Mouse (Mus musculus) embryonic facial prominence, embryonic 14.5 days (tissue): ENCODE measurements at regions not wholly inside any gene's neighbourhood (a gene's known extent, or its start where the extent isn't known, plus 50 kb on each side); places are given as distances from the start of the nearest gene placed in this dataset.
A peak's percentile ranks its signal among the peaks of the same experiment; 100 is the strongest.

Experiments used
- ATAC-seq: fragments of 200-750 bp; cut with Nextera tagmentation; 2 replicates; pipeline ENCODE4 v1.8.0; 2017; ENCODE audit warnings: low read depth, moderate number of reproducible peaks, moderate TSS enrichment
- DNase-seq: peaks from one replicate; pipeline ENCODE4 v3.0.0-alpha.2; 2015; ENCODE audit warnings: low spot score
- H3K27ac ChIP-seq: fragments of 300-500 bp; sonication (generic); replicated peaks from 2 replicates; pipeline ENCODE4 v1.5.1; 2014; ENCODE audit warnings: low read depth, mild to moderate bottlenecking, low read length, moderate library complexity
- H3K27me3 ChIP-seq: fragments of 300-500 bp; sonication (generic); replicated peaks from 2 replicates; pipeline ENCODE4 v1.6.1; 2014; ENCODE audit warnings: low read length; ENCODE audit not compliant: control insufficient read depth, insufficient read depth
- H3K36me3 ChIP-seq: fragments of 300-500 bp; sonication (generic); 2 replicates; pipeline ENCODE4 v1.6.1; 2014; ENCODE audit warnings: low read length, mixed read lengths; ENCODE audit not compliant: control insufficient read depth, insufficient read depth
- H3K4me1 ChIP-seq: fragments of 300-500 bp; sonication (generic); 2 replicates; pipeline ENCODE4 v1.6.1; 2014; ENCODE audit warnings: antibody characterized with exemption, low read length; ENCODE audit not compliant: control insufficient read depth, insufficient read depth
- H3K4me2 ChIP-seq: fragments of 300-500 bp; sonication (generic); 2 replicates; pipeline ENCODE4 v1.6.1; 2014; ENCODE audit warnings: low read depth, mild to moderate bottlenecking, low read length, moderate library complexity, mixed read lengths
- H3K4me3 ChIP-seq: fragments of 300-500 bp; sonication (generic); 2 replicates; pipeline ENCODE4 v1.5.1; 2014; ENCODE audit warnings: low read depth, mild to moderate bottlenecking, low read length
- H3K9ac ChIP-seq: fragments of 300-500 bp; sonication (generic); 2 replicates; pipeline ENCODE4 v1.6.1; 2014; ENCODE audit warnings: low read depth, mild to moderate bottlenecking, low read length, moderate library complexity, mixed read lengths
- H3K9me3 ChIP-seq: fragments of 300-500 bp; sonication (generic); 2 replicates; pipeline ENCODE4 v1.6.1; 2016; ENCODE audit warnings: low read length; ENCODE audit not compliant: control insufficient read depth
- WGBS: fragments of 180-500 bp; shearing (Covaris S2); extraction: QIAGEN DNeasy Blood & Tissue Kit; methylation state at CpG from one replicate; pipeline ENCODE4 v1.1.7; 2014; 5-methylcytosine and 5-hydroxymethylcytosine counted together

DNA sequence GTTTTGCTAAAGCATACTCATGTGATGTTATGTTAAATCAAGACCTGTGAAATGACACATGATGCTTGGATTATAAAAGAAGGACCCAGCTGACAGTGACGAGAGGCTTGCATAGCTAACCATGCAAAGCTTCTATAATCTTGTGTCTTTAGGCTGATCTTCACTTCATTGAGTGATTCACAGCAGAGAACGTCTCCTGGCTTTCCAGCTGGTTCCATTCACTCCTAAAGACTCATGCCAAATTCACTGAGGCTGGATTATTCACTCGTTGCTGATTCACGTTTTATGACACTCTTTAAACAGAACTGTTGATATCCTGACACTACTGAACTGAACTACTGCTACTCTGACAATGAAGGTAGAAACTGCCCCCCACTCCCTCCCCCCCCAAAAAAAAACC, 1642.4 kb upstream of the Slc39a10 start:
- no peak for ATAC-seq
- Histone ChIP-seq H3K4me1 (no peaks in the 10 kb centered on the region), H3K9ac (no peak overlapping the region), H3K4me3 (no peak overlapping the region), H3K27me3 (no peaks in the 10 kb centered on the region), H3K9me3 (no peaks in the 10 kb centered on the region), H3K27ac (no peak overlapping the region), H3K4me2 (no peak overlapping the region), H3K36me3 (no peaks in the 10 kb centered on the region)
- WGBS: 74% methylated on average over 4 of the region's 4 CpGs
- DNase-seq: no peak

DNA sequence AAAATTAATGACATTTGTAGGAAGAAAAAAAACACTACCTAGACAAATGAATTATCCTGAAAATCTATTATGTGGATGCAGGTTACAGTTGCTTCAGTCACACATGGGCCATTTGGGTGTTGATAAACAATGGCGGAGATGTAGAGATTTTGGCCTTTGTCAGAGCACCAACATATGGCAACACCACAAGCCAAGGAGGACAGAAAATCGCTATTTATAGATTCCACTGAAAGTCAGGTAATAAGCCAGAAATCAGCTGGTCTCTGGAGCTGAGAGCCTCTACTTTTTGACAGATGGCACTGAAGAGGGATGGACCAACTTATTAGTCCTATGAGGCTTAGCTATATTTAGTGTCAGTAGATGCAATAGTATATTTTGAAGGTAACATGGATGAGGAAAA, 1640.7 kb upstream of the Slc39a10 start:
- Histone ChIP-seq H3K36me3 (no peaks in the 10 kb centered on the region), H3K4me1 (no peaks in the 10 kb centered on the region), H3K27ac (no peak overlapping the region), H3K4me3 (no peak overlapping the region), H3K4me2 (no peak overlapping the region), H3K27me3 (no peaks in the 10 kb centered on the region), H3K9ac (no peak overlapping the region), H3K9me3 (no peaks in the 10 kb centered on the region)
- ATAC-seq (no peak), DNase-seq (no peak)
- WGBS: 93% methylated on average over 2 of the region's 2 CpGs

DNA sequence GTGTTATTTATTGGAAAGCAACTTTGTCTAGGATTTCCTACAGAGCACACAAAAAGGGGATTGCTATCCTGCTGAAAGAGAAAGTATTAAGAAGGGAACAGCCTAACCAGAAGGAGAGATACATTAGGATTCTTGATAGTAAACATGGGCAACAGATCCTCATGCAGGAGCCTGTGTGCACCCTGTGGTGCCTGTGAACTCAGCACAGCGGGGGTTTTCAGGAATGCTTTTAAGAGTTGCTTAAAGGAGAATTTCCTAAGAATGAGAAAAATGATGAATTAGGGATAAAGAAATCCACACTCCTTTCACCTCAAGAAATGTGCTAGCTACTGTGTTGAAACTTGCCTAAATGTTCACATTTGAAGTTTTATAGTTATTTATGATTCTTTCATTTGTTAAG, 1596.1 kb upstream of the Slc39a10 start:
- no peaks in the 10 kb centered on the region for H3K36me3 ChIP-seq
- H3K9ac ChIP-seq: no peak overlapping the region
- no peak for ATAC-seq
- no peak overlapping the region for H3K4me2 ChIP-seq
- no peaks in the 10 kb centered on the region for H3K27me3 ChIP-seq
- WGBS: 11% methylated on average over 1 of the region's 1 CpGs
- H3K9me3 ChIP-seq: no peaks in the 10 kb centered on the region
- no peak overlapping the region for H3K4me3 ChIP-seq
- H3K27ac ChIP-seq: no peak overlapping the region
- DNase-seq: peak; percentile 4
- H3K4me1 ChIP-seq: no peaks in the 10 kb centered on the region

DNA sequence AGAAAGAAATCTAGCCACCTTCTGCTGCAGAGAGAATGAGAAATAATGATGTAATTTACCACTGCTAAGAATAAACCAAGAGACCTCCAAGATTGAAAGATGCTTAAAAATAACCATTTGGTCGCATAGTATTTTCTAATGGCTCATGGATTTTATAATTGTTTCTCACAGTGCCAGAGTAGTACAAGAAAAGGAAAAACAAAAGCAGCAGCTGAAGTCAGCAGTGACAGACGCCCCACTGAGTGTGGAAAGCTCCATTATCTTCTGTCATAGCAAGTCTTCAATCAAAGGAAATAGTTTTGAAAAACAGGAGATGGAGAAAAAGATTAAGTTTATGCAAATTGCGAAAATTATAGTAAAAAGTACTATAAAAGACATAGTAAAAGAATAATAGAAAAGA, 1567.3 kb upstream of the Slc39a10 start:
- Histone ChIP-seq H3K4me1 (no peaks in the 10 kb centered on the region), H3K4me3 (no peak overlapping the region), H3K27me3 (no peaks in the 10 kb centered on the region), H3K9ac (no peak overlapping the region), H3K27ac (no peak overlapping the region), H3K9me3 (no peaks in the 10 kb centered on the region), H3K36me3 (no peaks in the 10 kb centered on the region), H3K4me2 (no peak overlapping the region)
- DNase-seq (no peak), ATAC-seq (no peak)
- 58% methylated on average over 3 of the region's 3 CpGs for WGBS
